Mouse (Mus musculus) CH12.LX (cell line): ENCODE measurements around the gene Gstt4. TPM values are rescaled to one million over a fixed set of nuclear protein-coding genes. Genes with fewer than 3 reads are reported as not detected.

Source experiments
- DNase-seq: peaks from one replicate; pipeline ENCODE4 v3.0.0-alpha.2; 2013; ENCODE audit errors: extremely low read depth
- H3K27ac ChIP-seq: 2 replicates; pipeline ENCODE4 v1.5.1; 2012; ENCODE audit warnings: low read depth, mild to moderate bottlenecking, control low read depth, moderate library complexity; ENCODE audit not compliant: insufficient read depth
- H3K27me3 ChIP-seq: replicated peaks from 2 replicates; pipeline ENCODE3; 2012; ENCODE audit warnings: inconsistent platforms
- H3K36me3 ChIP-seq, 2 experiments: replicated peaks in 1 of 2; 2 replicates each; pipeline versions ENCODE3 to v1.6.1; 2012; ENCODE audit warnings: inconsistent platforms in 1 of 2, low read length in 1 of 2, mild to moderate bottlenecking in 1 of 2, mixed read lengths in 1 of 2, moderate library complexity in 1 of 2; ENCODE audit not compliant: control insufficient read depth in 1 of 2, insufficient read depth in 1 of 2
- H3K4me1 ChIP-seq, 2 experiments: 2 replicates each; pipeline ENCODE4 v1.6.1; 2012; ENCODE audit warnings: inconsistent platforms in 1 of 2, moderate library complexity in 1 of 2; ENCODE audit not compliant: insufficient read depth in 2 of 2, control insufficient read depth in 1 of 2
- H3K4me2 ChIP-seq: 2 replicates; pipeline ENCODE4 v1.6.1; 2012; ENCODE audit warnings: low read depth, mild to moderate bottlenecking, control low read depth; ENCODE audit not compliant: poor library complexity, insufficient read depth, severe bottlenecking
- H3K4me3 ChIP-seq, 3 experiments: fragments of 150-350 bp in 1 of 3; sonication (generic) in 1 of 3; replicated peaks in 1 of 3; 2 replicates each; pipeline versions ENCODE3 to v1.5.1; 2011 to 2012; ENCODE audit warnings: low read depth in 2 of 3, low read length in 2 of 3, mild to moderate bottlenecking in 2 of 3, moderate library complexity in 2 of 3, control low read depth in 1 of 3, improper control_type of control experiment in 1 of 3, inconsistent platforms in 1 of 3, mixed read lengths in 1 of 3; ENCODE audit not compliant: poor library complexity in 1 of 3
- H3K79me2 ChIP-seq: replicated peaks from 2 replicates; pipeline ENCODE4 v1.6.1; 2012; ENCODE audit warnings: mild to moderate bottlenecking, moderate library complexity; ENCODE audit not compliant: control insufficient read depth, poor library complexity, insufficient read depth, severe bottlenecking; ENCODE audit errors: extremely low read depth
- H3K9ac ChIP-seq: 2 replicates; pipeline ENCODE4 v1.6.1; 2012; ENCODE audit warnings: low read depth, mild to moderate bottlenecking, control low read depth, moderate library complexity; ENCODE audit not compliant: insufficient read depth
- H3K9me3 ChIP-seq: replicated peaks from 2 replicates; pipeline ENCODE3; 2012; ENCODE audit warnings: low read length, inconsistent platforms, mixed read lengths
- BHLHE40 ChIP-seq: IDR thresholded peaks from 2 replicates; pipeline ENCODE4 v1.6.1; 2011; ENCODE audit warnings: mild to moderate bottlenecking, low read depth, low read length, improper control_type of control experiment
- CHD1 ChIP-seq: IDR thresholded peaks from 2 replicates; pipeline ENCODE4 v1.6.1; 2012; ENCODE audit warnings: low read depth, low read length, improper control_type of control experiment, inconsistent platforms
- CHD2 ChIP-seq: IDR thresholded peaks from 2 replicates; pipeline ENCODE4 v1.6.1; 2011; ENCODE audit warnings: low read length, improper control_type of control experiment
- CTCF ChIP-seq, 2 experiments: IDR thresholded peaks in 1 of 2; conservative IDR thresholded peaks in 1 of 2; 2 replicates each; pipeline ENCODE4 v1.5.1; 2011 to 2012; ENCODE audit warnings: low read depth in 2 of 2, low read length in 2 of 2, improper control_type of control experiment in 1 of 2, inconsistent platforms in 1 of 2, mild to moderate bottlenecking in 1 of 2, moderate library complexity in 1 of 2
- ELF1 ChIP-seq: IDR thresholded peaks from 2 replicates; pipeline ENCODE4 v1.6.1; 2014; ENCODE audit warnings: low read depth, mild to moderate bottlenecking, inconsistent platforms, low read length, improper control_type of control experiment
- EP300 ChIP-seq: IDR thresholded peaks from 2 replicates; pipeline ENCODE4 v1.6.1; 2011; ENCODE audit warnings: low read length, improper control_type of control experiment
- ETS1 ChIP-seq: conservative IDR thresholded peaks from 2 replicates; pipeline ENCODE4 v1.6.1; 2012; ENCODE audit warnings: low read depth, mild to moderate bottlenecking, inconsistent platforms, low read length, improper control_type of control experiment, moderate library complexity
- HCFC1 ChIP-seq: IDR thresholded peaks from 2 replicates; pipeline ENCODE4 v1.6.1; 2012; ENCODE audit warnings: low read depth, mild to moderate bottlenecking, inconsistent platforms, low read length, improper control_type of control experiment
- IRF4 ChIP-seq: IDR thresholded peaks from 2 replicates; pipeline ENCODE4 v1.6.1; 2014; ENCODE audit warnings: low read depth, mild to moderate bottlenecking, inconsistent platforms, low read length, improper control_type of control experiment
- JUND ChIP-seq: conservative IDR thresholded peaks from 2 replicates; pipeline ENCODE4 v1.6.1; 2011; ENCODE audit warnings: low read depth, low read length, improper control_type of control experiment
- MAFK ChIP-seq: IDR thresholded peaks from 2 replicates; pipeline ENCODE4 v1.6.1; 2011; ENCODE audit warnings: low read length, improper control_type of control experiment; ENCODE audit not compliant: insufficient replicate concordance
- MAX ChIP-seq: IDR thresholded peaks from 2 replicates; pipeline ENCODE4 v1.6.1; 2011; ENCODE audit warnings: low read length, improper control_type of control experiment
- MAZ ChIP-seq: IDR thresholded peaks from 2 replicates; pipeline ENCODE4 v1.6.1; 2012; ENCODE audit warnings: low read depth, mild to moderate bottlenecking, inconsistent platforms, low read length, improper control_type of control experiment, moderate library complexity
- MEF2A ChIP-seq: IDR thresholded peaks from 2 replicates; pipeline ENCODE4 v1.6.1; 2014; ENCODE audit warnings: low read depth, mild to moderate bottlenecking, inconsistent platforms, low read length, improper control_type of control experiment, borderline replicate concordance
- MXI1 ChIP-seq: IDR thresholded peaks from 2 replicates; pipeline ENCODE4 v1.6.1; 2011; ENCODE audit warnings: mild to moderate bottlenecking, low read depth, low read length, improper control_type of control experiment
- NELFE ChIP-seq: IDR thresholded peaks from 2 replicates; pipeline ENCODE4 v1.6.1; 2011; ENCODE audit warnings: low read depth, low read length, improper control_type of control experiment
- NRF1 ChIP-seq: IDR thresholded peaks from 2 replicates; pipeline ENCODE4 v1.6.1; 2014; ENCODE audit warnings: low read depth, mild to moderate bottlenecking, inconsistent platforms, low read length, improper control_type of control experiment, moderate library complexity
- POLR2A ChIP-seq: IDR thresholded peaks from 2 replicates; pipeline ENCODE4 v1.6.1; 2011; ENCODE audit warnings: low read depth, mild to moderate bottlenecking, improper control_type of control experiment, low read length
- POLR2AphosphoS2 ChIP-seq: IDR thresholded peaks from 2 replicates; pipeline ENCODE4 v1.6.1; 2011; ENCODE audit warnings: low read depth, low read length, improper control_type of control experiment
- RAD21 ChIP-seq: IDR thresholded peaks from 2 replicates; pipeline ENCODE4 v1.6.1; 2011; ENCODE audit warnings: low read depth, mild to moderate bottlenecking, low read length, improper control_type of control experiment, moderate library complexity
- RCOR1 ChIP-seq: conservative IDR thresholded peaks from 2 replicates; pipeline ENCODE4 v1.6.1; 2012; ENCODE audit warnings: low read depth, mild to moderate bottlenecking, inconsistent platforms, low read length, improper control_type of control experiment
- SIN3A ChIP-seq: IDR thresholded peaks from 2 replicates; pipeline ENCODE4 v1.6.1; 2012; ENCODE audit warnings: low read length, improper control_type of control experiment, inconsistent platforms
- SMC3 ChIP-seq: IDR thresholded peaks from 2 replicates; pipeline ENCODE4 v1.6.1; 2011; ENCODE audit warnings: low read depth, low read length, improper control_type of control experiment
- TBP ChIP-seq: conservative IDR thresholded peaks from 2 replicates; pipeline ENCODE4 v1.6.1; 2011; ENCODE audit warnings: low read depth, low read length, improper control_type of control experiment
- UBTF ChIP-seq: IDR thresholded peaks from 2 replicates; pipeline ENCODE4 v1.6.1; 2012; ENCODE audit warnings: low read depth, mild to moderate bottlenecking, inconsistent platforms, low read length, improper control_type of control experiment, moderate library complexity
- USF2 ChIP-seq: conservative IDR thresholded peaks from 2 replicates; pipeline ENCODE4 v1.6.1; 2011; ENCODE audit warnings: low read depth, low read length, improper control_type of control experiment
- ZC3H11A ChIP-seq: IDR thresholded peaks from 2 replicates; pipeline ENCODE4 v1.6.1; 2012; ENCODE audit warnings: low read depth, mild to moderate bottlenecking, inconsistent platforms, low read length, improper control_type of control experiment
- ZKSCAN1 ChIP-seq: IDR thresholded peaks from 2 replicates; pipeline ENCODE4 v1.6.1; 2012; ENCODE audit warnings: low read depth, inconsistent platforms, low read length, improper control_type of control experiment, borderline replicate concordance
- ZMIZ1 ChIP-seq: IDR thresholded peaks from 2 replicates; pipeline ENCODE4 v1.6.1; 2012; ENCODE audit warnings: low read depth, mild to moderate bottlenecking, inconsistent platforms, low read length, improper control_type of control experiment
- ZNF384 ChIP-seq: IDR thresholded peaks from 2 replicates; pipeline ENCODE4 v1.6.1; 2012; ENCODE audit warnings: low read depth, low read length, improper control_type of control experiment, inconsistent platforms
- dilution Hi-C: fragments of 300-500 bp; cut with MboI; formaldehyde crosslinking; loops from 2 replicates; pipeline ENCODE4 v1.14.3; 2020; ENCODE audit warnings: low sequenced_read_pairs; ENCODE audit not compliant: extremely low pct_unique_long_range_greater_than_20kb, extremely low pct_ligation_motif_present
- in situ Hi-C: fragments of 300-500 bp; cut with MboI; formaldehyde crosslinking; loops from 3 replicates; pipeline ENCODE4 v1.14.3; 2019; ENCODE audit warnings: low sequenced_read_pairs, low pct_ligation_motif_present, low pct_unique_long_range_greater_than_20kb, mixed read lengths
- polyA plus RNA-seq: library from polyadenylated mRNA; unstranded; fragments of >175 nt; gene quantifications from 2 replicates; pipeline ENCODE4 v1.2.1, GENCODE M21; 2012; ENCODE audit warnings: low read depth; ENCODE audit not compliant: insufficient read length
- total RNA-seq, 2 experiments: library from RNA; depleted of rRNA; stranded (reverse); fragments of 300-350 nt in 1 of 2; fragments of >200 nt in 1 of 2; gene quantifications; 2 replicates each; pipeline ENCODE4 v1.2.3; 2012 to 2014

Gstt4 gene
- total and polyA plus RNA-seq, 3 experiments: 0.21 to 0.80 (median 0.42) TPM

GRCm38 (mm10) chr10:75790773-75791172 is 31.6 kb downstream of the Gstt4 start:
- no peak for DNase-seq
- peaks cover 22 to 45% of the 10 kb centered on the region in 2 experiments for H3K4me1 ChIP-seq
- no peak for TF ChIP-seq ZKSCAN1
- TF ChIP-seq ETS1: no peak
- TF ChIP-seq MAZ: 0 out of 2 replicates have a peak, but pooled peaks have one; percentile 41
- TF ChIP-seq EP300: no peak
- TF ChIP-seq SMC3: peak; percentile 34
- no peak for TF ChIP-seq JUND
- TF ChIP-seq MAX: no peak
- TF ChIP-seq CTCF (conservative IDR thresholded peaks at IDR 0.05 in 1 of 2, IDR thresholded peaks at IDR 0.05 in 1 of 2; ENCODE audit: low read depth in 2 of 2, low read length in 2 of 2): peak in 1 of 2 experiments; percentile 54; a peak in 2 of 4 replicates
- no peak for TF ChIP-seq IRF4
- TF ChIP-seq RAD21: peak; percentile 35
- TF ChIP-seq TBP: no peak
- no peak for TF ChIP-seq POLR2AphosphoS2
- no peak for TF ChIP-seq RCOR1
- TF ChIP-seq MEF2A: no peak
- TF ChIP-seq CHD2: no peak
- TF ChIP-seq UBTF: no peak
- peak; percentile 81 for TF ChIP-seq BHLHE40
- TF ChIP-seq ELF1: no peak
- no peak for TF ChIP-seq MXI1
- TF ChIP-seq ZC3H11A: no peak
- TF ChIP-seq ZNF384: no peak
- no peak for TF ChIP-seq POLR2A
- TF ChIP-seq, all 38 proteins: peak for 5
- no peak overlapping the region for H3K9ac ChIP-seq
- no peak overlapping the region for H3K27ac ChIP-seq
- H3K79me2 ChIP-seq: peaks cover 2% of the 10 kb centered on the region; the same call in 1 of the 2 replicates
- no peaks in the 10 kb centered on the region for H3K9me3 ChIP-seq
- H3K4me2 ChIP-seq: no peak overlapping the region
- dilution Hi-C loops: no loop called here
- no peaks in the 10 kb centered on the region for H3K36me3 ChIP-seq
- H3K4me3 ChIP-seq: no peak overlapping the region
- in situ Hi-C loops: no loop called here
- H3K27me3 ChIP-seq: no peaks in the 10 kb centered on the region

GRCm38 (mm10) chr10:75789841-75790240 is 32.5 kb downstream of the Gstt4 start:
- dilution Hi-C loops: no loop called here
- Histone ChIP-seq H3K27ac (no peak overlapping the region), H3K36me3 (peaks cover 0 to 3% of the 10 kb centered on the region in 2 experiments), H3K4me2 (no peak overlapping the region), H3K9ac (no peak overlapping the region), H3K9me3 (no peaks in the 10 kb centered on the region), H3K79me2 (no peaks in the 10 kb centered on the region), H3K4me1 (peaks cover 22 to 42% of the 10 kb centered on the region in 2 experiments), H3K27me3 (no peaks in the 10 kb centered on the region), H3K4me3 (no peak overlapping the region)
- in situ Hi-C loops: no loop called here
- no peak for TF ChIP-seq CTCF (conservative IDR thresholded peaks at IDR 0.05 in 1 of 2, IDR thresholded peaks at IDR 0.05 in 1 of 2; ENCODE audit: low read depth in 2 of 2, low read length in 2 of 2)
- TF ChIP-seq CHD1: no peak
- TF ChIP-seq CHD2: no peak
- no peak for TF ChIP-seq IRF4
- TF ChIP-seq UBTF: no peak
- no peak for TF ChIP-seq USF2
- no peak for TF ChIP-seq SIN3A
- TF ChIP-seq POLR2A: no peak
- no peak for TF ChIP-seq MXI1
- TF ChIP-seq HCFC1: no peak
- no peak for TF ChIP-seq ZMIZ1
- TF ChIP-seq NELFE: no peak
- no peak for TF ChIP-seq NRF1
- TF ChIP-seq ZNF384: no peak
- TF ChIP-seq MAFK: no peak
- no peak for TF ChIP-seq MEF2A
- no peak for TF ChIP-seq EP300
- DNase-seq: no peak
